Mouse (Mus musculus): Measurements from ENCODE around the gene Rere.

- TF ChIP-seq CTCF (IDR thresholded peaks at IDR 0.05; ENCODE audit: insufficient read depth, low read length) (no peak), POLR2A (IDR thresholded peaks at IDR 0.05; ENCODE audit: borderline replicate concordance, extremely low read depth, low read depth, low read length) (no peak)
Measured at GRCm38 (mm10) chr4:150237636-150238361, 43.6 kb upstream of the Rere start.
